Mouse (Mus musculus) cerebellum, adult 2 months (tissue): ENCODE data around the gene Spata13.

Source experiments
- CTCF ChIP-seq: fragments of 200-500 bp; IDR thresholded peaks from 2 replicates; pipeline ENCODE4 v1.5.1; 2011; ENCODE audit warnings: low read depth, mild to moderate bottlenecking, control low read depth, low read length, moderate library complexity, borderline replicate concordance; ENCODE audit not compliant: insufficient read depth
- POLR2A ChIP-seq: fragments of 200-500 bp; IDR thresholded peaks from 2 replicates; pipeline ENCODE4 v1.6.1; 2011; ENCODE audit warnings: low read length, control low read depth, borderline replicate concordance; ENCODE audit not compliant: insufficient read depth

DNA sequence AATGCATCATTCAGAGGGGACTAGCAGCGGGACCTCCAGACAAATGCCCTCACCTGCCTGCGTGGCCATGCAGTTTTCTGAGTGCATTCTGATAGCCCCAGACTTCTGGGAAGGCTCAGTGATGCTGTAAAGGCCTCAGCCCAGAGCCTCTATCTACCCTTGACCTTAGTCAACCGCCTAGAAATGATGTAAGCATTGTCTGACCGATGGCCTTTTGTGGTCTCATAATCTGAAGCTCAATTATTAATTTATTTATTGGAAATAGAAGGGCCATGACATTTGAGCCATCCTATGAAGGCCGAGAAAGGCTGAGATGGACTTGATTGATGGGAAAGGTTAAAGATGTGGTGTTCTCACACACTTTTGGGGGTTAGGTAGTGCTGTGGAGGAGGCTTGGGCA lies 56.0 kb downstream of the Spata13 start:
- TF ChIP-seq POLR2A (no peak), CTCF (no peak)
